Mouse (Mus musculus) intestine, postnatal 0 days (tissue): ENCODE data around the gene Tcf21. TPM values are rescaled to one million over a fixed set of nuclear protein-coding genes. Genes with fewer than 3 reads are reported as not detected.

Source experiments
- ATAC-seq: fragments of 200-750 bp; cut with Nextera tagmentation; 2 replicates; pipeline ENCODE4 v1.8.0; 2017; ENCODE audit warnings: mild to moderate bottlenecking, moderate TSS enrichment, moderate library complexity
- H3K27ac ChIP-seq: fragments of 300-500 bp; sonication (generic); 2 replicates; pipeline ENCODE4 v1.5.1; 2014; ENCODE audit warnings: mild to moderate bottlenecking, low read depth, low read length, moderate library complexity
- H3K27me3 ChIP-seq: fragments of 300-500 bp; sonication (generic); replicated peaks from 2 replicates; pipeline ENCODE4 v1.6.1; 2014; ENCODE audit warnings: low read length, mixed read lengths; ENCODE audit not compliant: control insufficient read depth, insufficient read depth
- H3K36me3 ChIP-seq: fragments of 300-500 bp; sonication (generic); 2 replicates; pipeline ENCODE4 v1.6.1; 2014; ENCODE audit warnings: mild to moderate bottlenecking, moderate library complexity; ENCODE audit not compliant: control insufficient read depth, insufficient read depth
- H3K4me1 ChIP-seq: fragments of 300-500 bp; sonication (generic); replicated peaks from 2 replicates; pipeline ENCODE4 v1.6.1; 2014; ENCODE audit warnings: antibody characterized with exemption, low read length, mixed read lengths; ENCODE audit not compliant: control insufficient read depth, insufficient read depth
- H3K4me2 ChIP-seq: fragments of 300-500 bp; sonication (generic); replicated peaks from 2 replicates; pipeline ENCODE4 v1.6.1; 2014; ENCODE audit warnings: low read depth, mild to moderate bottlenecking, moderate library complexity
- H3K4me3 ChIP-seq: fragments of 300-500 bp; sonication (generic); 2 replicates; pipeline ENCODE4 v1.5.1; 2014; ENCODE audit warnings: low read depth, low read length
- H3K9ac ChIP-seq: fragments of 300-500 bp; sonication (generic); 2 replicates; pipeline ENCODE4 v1.6.1; 2014; ENCODE audit warnings: mild to moderate bottlenecking, low read depth, low read length
- H3K9me3 ChIP-seq: fragments of 300-500 bp; sonication (generic); 2 replicates; pipeline ENCODE4 v1.6.1; 2016; ENCODE audit warnings: mixed run types; ENCODE audit not compliant: control insufficient read depth
- CTCF ChIP-seq: sonication (generic); IDR thresholded peaks from 2 replicates; pipeline ENCODE4 v1.5.1; 2016; ENCODE audit warnings: low read depth, mild to moderate bottlenecking, control low read depth, antibody characterized with exemption, moderate library complexity
- WGBS: fragments of 180-500 bp; shearing (Covaris S2); extraction: QIAGEN DNeasy Blood & Tissue Kit; methylation state at CpG from one replicate; pipeline ENCODE4 v1.1.7; 2014; 5-methylcytosine and 5-hydroxymethylcytosine counted together
- polyA plus RNA-seq: library from polyadenylated mRNA; unstranded; fragments of >200 nt; fragmentation: Nextera tagmentation; extraction: Ambion mirVana; gene quantifications from 2 replicates; pipeline ENCODE4 v1.2.1, GENCODE M21; 2015

The Tcf21 gene
- polyA plus RNA-seq, 1 experiment from 2014 or later = 70.2 TPM

GRCm38 (mm10) chr10:22817976-22818375 lies 2.0 kb downstream of the Tcf21 start:
- no peak for ATAC-seq
- no peaks in the 10 kb centered on the region for H3K9me3 ChIP-seq
- no peaks in the 10 kb centered on the region for H3K36me3 ChIP-seq
- peak overlapping the region; percentile 48 for H3K4me2 ChIP-seq
- H3K27ac ChIP-seq = peak overlapping the region; percentile 71
- H3K27me3 ChIP-seq = peaks cover 58% of the 10 kb centered on the region
- H3K4me1 ChIP-seq = 0 out of 2 replicates have a peak, but pooled peaks cover 2% of the 10 kb centered on the region
- peak overlapping the region; percentile 52 for H3K4me3 ChIP-seq
- peak overlapping the region; percentile 34 for H3K9ac ChIP-seq
- WGBS = 7% methylated on average over 4 of the region's 4 CpGs
- TF ChIP-seq CTCF = no peak

- no peaks in the 10 kb centered on the region for H3K9me3 ChIP-seq
- ATAC-seq = no peak
- peak overlapping the region; percentile 48 for H3K4me2 ChIP-seq
- 1% methylated on average over 18 of the region's 18 CpGs for WGBS
- H3K4me3 ChIP-seq = peak overlapping the region; percentile 52
- peak overlapping the region; percentile 71 for H3K27ac ChIP-seq
- no peak for TF ChIP-seq CTCF
- H3K27me3 ChIP-seq = peaks cover 58% of the 10 kb centered on the region
- no peaks in the 10 kb centered on the region for H3K36me3 ChIP-seq
- H3K4me1 ChIP-seq = no peaks in the 10 kb centered on the region
- peak overlapping the region; percentile 34 for H3K9ac ChIP-seq
These were observed 2.4 kb downstream of the Tcf21 start for GRCm38 (mm10) chr10:22817561-22817960.

- no peak for TF ChIP-seq CTCF
- no peaks in the 10 kb centered on the region for H3K9me3 ChIP-seq
- H3K4me1 ChIP-seq = no peaks in the 10 kb centered on the region
- WGBS = 0% methylated on average over 28 of the region's 28 CpGs
- H3K27me3 ChIP-seq = peaks cover 66% of the 10 kb centered on the region
- H3K36me3 ChIP-seq = no peaks in the 10 kb centered on the region
- peak overlapping the region; percentile 19; the same call in 1 of the 2 replicates for H3K9ac ChIP-seq
- ATAC-seq = no peak
- H3K4me2 ChIP-seq = peak overlapping the region; percentile 52
- H3K27ac ChIP-seq = no peak overlapping the region
- H3K4me3 ChIP-seq = peak overlapping the region; percentile 25
These were observed 3.7 kb downstream of the Tcf21 start for GRCm38 (mm10) chr10:22816237-22816762.

GRCm38 (mm10) chr10:22815461-22816236 lies 4.3 kb downstream of the Tcf21 start:
- ATAC-seq = no peak
- Histone ChIP-seq H3K9me3 (no peaks in the 10 kb centered on the region), H3K27me3 (peaks cover 61% of the 10 kb centered on the region), H3K27ac (no peak overlapping the region), H3K4me1 (no peaks in the 10 kb centered on the region), H3K36me3 (no peaks in the 10 kb centered on the region), H3K4me3 (peak overlapping the region; percentile 25), H3K9ac (0 out of 2 replicates have a peak overlapping the region, but pooled peaks have one; percentile 19), H3K4me2 (peak overlapping the region; percentile 52)
- TF ChIP-seq CTCF = no peak
- 5% methylated on average over 19 of the region's 19 CpGs for WGBS

GRCm38 (mm10) chr10:22814771-22815170 lies 5.2 kb downstream of the Tcf21 start:
- H3K27ac ChIP-seq = no peak overlapping the region
- H3K36me3 ChIP-seq = no peaks in the 10 kb centered on the region
- H3K4me3 ChIP-seq = peak overlapping the region; percentile 25
- no peaks in the 10 kb centered on the region for H3K9me3 ChIP-seq
- no peak overlapping the region for H3K9ac ChIP-seq
- ATAC-seq = no peak
- H3K4me1 ChIP-seq = no peaks in the 10 kb centered on the region
- TF ChIP-seq CTCF = no peak
- peaks cover 53% of the 10 kb centered on the region for H3K27me3 ChIP-seq
- WGBS = 7% methylated on average over 2 of the region's 2 CpGs
- peak overlapping the region; percentile 52 for H3K4me2 ChIP-seq

GRCm38 (mm10) chr10:22814294-22814693 lies 5.7 kb downstream of the Tcf21 start:
- 0 out of 2 replicates have a peak overlapping the region, but pooled peaks have one; percentile 31 for H3K4me3 ChIP-seq
- no peak overlapping the region for H3K9ac ChIP-seq
- H3K9me3 ChIP-seq = no peaks in the 10 kb centered on the region
- H3K4me1 ChIP-seq = no peaks in the 10 kb centered on the region
- peaks cover 48% of the 10 kb centered on the region for H3K27me3 ChIP-seq
- H3K27ac ChIP-seq = no peak overlapping the region
- TF ChIP-seq CTCF = no peak
- no peaks in the 10 kb centered on the region for H3K36me3 ChIP-seq
- WGBS = 3% methylated on average over 8 of the region's 8 CpGs
- H3K4me2 ChIP-seq = peak overlapping the region; percentile 52
- no peak for ATAC-seq
